Mouse (Mus musculus): ENCODE data around the gene Gm17482.
"Not testable (repeated sequence)": the region's sequence is repeated elsewhere in the genome, so short reads cannot be mapped to it uniquely, and the experiment has no call there.

The Gm17482 gene

DNA sequence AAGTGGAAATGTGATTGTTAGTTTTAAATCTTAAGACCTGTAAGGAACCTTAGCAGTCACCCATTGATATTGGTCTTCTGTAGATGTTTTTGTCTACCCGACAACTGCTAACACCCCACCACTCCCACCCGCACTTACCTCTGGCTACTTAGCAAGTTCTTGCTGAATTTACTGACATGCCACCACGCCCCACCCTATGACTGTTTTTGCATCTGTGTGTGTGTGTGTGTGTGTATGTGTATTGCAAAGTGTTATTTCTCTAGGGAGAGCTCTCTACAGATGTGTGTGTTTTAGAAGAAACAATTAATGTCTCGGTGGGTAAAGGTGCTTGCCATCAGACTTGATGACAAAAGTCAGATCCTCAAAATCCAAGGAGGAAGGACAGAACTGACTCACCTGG lies at the start of gene Gm17482:
Gene Gm17482 (plus strand): TSS at position 301 of the 400 bp plus-strand sequence.
- DNase-seq: no peak

DNA sequence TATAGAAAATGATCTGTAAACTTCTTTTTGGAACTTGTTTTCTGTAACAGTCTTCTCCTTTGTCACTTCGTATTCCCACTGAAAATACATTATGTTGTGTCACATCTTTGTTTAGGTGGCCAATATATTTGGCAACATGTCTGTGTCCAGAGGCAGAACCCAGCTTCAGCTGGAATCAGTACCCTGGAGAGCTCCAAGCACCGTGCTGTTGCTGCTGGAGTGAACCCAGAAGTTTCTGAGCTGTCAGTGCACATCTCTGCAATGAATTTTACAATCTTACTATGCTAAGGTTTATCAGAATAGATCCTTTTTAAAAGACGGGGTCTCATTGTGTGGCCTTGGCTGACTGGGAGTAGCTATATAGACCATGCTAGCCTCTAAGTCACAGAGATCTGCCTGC lies 48.3 kb upstream of the Gm17482 start:
- peak; percentile 80 to 82 for DNase-seq

DNA sequence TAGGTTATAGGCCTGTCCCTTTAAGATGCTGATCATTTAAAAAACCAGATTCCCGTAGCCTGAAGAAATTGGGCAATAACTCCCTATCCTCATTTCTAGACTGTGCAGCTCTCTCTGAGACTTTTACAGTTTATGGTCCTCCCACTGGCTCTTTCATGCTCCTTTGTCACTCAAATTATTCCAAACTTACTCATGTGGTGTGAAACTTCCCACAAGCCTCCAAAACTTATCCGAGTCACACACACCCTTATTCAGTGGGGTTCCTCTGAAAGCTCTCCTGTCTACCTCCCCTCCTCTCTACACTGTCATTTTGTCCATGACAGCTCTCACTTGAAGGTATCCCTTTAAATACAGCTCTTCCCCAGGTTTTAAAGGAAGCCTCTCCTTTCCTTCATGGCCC lies 46.0 kb upstream of the Gm17482 start:
- DNase-seq: no peak

DNA sequence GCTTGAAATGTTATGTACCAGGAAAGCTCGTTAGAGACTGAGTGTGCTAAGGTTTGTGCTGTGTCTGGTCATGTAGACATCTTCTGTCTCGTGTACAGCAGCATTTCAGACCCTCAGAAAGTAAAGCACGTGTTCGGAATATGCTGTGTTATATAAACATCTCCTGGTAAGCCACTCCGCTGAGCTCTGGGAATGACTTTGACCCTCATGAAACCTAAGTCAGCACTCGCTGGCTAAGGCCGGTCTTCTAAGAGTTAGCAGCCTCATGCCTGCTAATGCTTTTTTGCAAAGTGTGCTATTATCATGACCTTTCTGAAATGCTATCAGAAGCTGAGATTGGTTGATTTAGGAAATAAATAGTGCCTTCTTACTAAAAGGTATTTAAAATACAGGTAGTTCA lies 36.0 kb upstream of the Gm17482 start:
- DNase-seq: no peak

DNA sequence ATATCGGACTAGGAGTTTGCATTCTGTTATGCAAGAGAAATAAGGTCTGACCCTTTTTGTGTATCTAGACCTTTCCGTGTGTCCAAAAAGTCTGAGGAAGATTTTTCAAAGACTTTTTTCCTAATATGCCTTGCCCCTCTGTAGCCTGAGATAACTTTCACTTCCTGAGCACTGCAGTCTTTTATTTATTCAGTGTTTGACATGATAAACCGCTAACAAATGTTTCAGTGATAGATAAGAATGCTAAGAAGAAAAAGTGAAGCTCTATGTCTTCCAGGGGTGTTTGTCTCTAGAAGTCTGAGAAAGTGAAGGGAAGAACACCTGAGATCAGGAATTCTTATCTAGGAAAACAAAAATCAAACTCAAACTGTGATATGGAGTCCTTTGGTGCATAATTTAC lies 26.4 kb upstream of the Gm17482 start:
- no peak for DNase-seq

DNA sequence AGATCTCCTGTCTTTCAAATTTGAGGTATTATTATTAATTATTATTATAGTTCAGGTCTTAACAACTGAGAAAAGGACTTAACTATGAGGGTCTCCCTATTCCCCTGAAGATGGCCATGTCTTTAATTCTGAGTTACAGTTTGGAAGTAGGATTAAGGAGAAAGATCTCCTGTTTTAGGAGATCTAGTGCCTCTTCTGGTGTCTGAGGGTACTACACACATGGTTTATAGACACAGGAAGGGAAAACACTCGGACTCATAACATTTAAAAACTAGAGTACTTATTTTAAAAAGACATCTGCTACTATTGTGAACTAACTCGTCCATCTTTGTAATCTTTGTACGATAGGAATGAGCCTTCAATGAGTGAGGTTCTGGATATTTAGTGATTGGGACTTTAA lies 24.1 kb upstream of the Gm17482 start:
- DNase-seq: no peak

DNA sequence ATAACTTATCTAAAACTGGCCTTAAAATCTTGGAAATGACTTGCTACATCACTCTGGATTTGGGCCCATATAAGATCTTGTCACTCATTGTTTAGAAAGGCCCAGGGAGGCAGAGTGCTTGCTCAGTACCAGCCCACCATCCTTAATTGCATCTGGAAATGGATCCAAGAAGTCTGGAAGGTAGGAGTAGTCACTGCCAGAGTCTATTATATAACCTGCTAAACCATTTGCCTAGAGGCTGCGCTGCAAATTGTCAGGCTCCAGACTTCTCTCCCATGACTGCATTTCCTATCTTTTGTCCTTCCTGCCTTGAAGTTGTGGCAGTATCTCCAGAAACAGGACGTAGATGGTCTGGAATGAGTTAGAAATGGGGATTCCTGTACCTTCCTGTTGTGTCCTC lies 17.0 kb upstream of the Gm17482 start:
- DNase-seq: no peak

DNA sequence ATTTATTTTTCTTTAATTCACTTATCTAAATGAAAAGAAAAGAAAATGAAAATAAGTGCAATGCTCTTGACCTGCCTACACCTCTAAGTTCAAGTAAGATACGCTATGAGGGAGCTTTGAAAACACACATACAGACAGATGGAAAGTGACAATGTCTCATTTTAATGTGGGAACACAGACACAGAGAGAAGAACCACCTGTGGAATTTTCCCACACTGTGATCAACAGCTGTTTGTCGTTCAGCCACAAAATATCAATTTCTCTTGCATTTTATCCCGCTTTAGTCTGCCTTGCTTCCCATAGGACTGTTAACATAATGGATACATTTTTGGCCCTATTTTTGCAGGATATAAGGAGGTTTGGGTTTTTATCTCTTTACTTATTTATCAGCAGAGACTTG lies 16.3 kb upstream of the Gm17482 start:
- no peak for DNase-seq

DNA sequence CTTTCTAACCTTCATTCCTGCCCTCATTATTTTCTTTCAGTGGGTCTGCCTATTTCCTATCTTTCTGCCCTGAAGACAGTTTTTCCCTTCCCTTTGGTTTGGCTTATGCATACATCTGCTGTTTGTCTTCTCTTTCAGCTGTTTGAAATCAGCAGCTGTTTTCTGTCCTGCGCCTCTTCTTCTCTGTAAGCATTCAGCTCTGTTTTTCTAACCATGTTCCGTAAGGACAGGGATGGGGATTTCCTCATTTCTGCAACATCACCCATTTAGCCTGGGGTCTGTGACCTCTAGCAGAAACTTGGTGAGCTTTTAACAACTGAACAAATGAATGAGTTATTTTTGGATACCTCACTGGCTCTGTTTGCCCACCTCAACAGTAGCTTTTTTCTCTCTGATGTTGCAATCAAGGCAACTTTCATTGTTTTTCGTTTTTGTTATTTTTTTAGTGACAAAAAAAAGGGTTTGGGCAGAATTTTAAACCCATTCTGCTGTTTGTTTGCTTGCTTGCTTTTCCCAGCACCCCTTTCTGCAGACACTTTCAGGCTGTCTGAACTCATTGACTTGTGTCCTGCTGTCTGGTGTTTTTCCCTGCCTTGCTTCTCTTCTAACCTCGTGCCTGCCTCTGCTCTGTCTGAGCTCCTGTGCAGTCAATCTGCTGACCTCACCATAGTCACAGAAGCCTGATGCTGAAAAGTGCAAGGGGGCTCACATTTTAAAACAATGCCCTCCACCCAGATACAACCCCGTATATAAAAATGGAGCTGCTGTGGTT lies 14.8 kb upstream of the Gm17482 start:
- no peak for DNase-seq

DNA sequence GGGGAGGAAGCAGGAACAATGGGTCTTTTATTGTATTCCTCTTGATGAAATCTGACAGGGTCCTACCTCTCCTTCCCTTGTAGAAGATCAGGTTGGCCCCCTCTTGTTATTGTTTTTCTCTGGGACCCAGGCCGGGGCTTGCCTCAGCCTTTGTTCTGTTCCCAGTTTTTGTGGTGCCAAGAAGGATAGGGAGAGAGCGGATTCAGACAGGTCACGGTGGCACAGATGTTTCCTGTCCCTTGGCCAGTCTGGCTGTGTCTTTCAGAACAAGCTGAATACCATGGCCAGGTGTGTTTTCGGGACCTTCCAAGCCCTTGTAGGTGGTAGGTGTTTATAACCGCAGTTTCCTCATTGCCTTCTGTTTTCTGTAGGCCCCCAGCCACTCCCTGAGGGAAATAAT lies 14.0 kb upstream of the Gm17482 start:
- DNase-seq: peak; percentile 33

DNA sequence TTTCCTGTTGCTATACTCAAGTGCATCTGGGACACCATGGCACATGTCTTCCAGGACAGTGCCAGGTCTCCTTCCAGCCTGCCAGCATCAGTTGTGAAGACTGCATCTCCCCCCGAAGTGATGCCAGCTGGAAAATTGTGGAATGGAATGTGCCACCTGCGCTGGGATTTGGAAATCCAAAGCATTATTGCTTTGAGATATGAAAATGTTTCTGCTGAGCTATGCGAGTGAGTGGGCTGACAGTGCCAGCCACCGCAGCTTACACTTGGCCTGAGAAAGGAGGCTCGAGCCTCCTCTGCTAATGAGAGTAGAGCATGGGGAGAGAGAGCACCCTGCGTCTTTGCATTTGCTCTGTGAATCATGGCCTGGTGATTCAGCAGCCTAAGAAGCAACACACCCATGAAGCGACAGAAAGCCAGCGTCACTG lies 5.9 kb upstream of the Gm17482 start:
- no peak for DNase-seq

DNA sequence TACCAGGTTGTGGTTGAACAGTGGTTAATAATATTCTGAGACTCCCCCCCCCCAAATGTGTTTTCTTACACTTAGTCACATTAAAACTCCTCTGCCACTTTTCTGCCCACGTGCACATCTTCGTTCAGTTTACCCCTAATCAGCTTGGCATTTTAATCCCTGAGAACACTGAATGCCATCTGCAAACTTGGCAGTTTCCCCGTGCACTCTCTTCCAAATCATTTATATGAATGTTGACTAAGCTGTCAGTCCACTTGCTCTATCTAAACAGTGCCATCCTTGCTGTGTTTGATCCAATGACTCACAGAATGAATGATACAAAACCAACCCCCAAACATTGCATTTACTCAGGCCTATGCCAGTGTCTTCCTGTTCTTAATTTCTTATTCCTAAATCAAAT lies 1.6 kb upstream of the Gm17482 start:
- DNase-seq: no peak

DNA sequence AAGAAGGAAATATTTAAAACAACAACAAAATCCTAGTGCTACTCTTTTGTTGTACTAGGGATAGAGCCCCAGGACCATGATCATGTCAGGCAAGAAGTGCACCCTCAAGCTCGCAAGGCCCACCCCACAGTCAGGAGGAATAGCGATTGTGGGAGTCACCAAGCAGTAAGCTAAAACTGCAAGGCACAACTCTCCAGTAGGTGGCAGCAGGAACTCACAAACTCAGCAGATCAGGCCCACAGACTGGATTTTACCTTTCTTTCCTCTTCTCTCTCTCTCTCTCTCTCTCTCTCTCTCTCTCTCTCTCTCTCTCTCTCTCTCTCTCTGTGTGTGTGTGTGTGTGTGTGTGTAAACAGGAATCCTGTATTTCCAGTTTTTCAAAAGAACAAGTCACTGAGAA lies 386 bp downstream of the Gm17482 start:
- peak; percentile 85 to 87 for DNase-seq

DNA sequence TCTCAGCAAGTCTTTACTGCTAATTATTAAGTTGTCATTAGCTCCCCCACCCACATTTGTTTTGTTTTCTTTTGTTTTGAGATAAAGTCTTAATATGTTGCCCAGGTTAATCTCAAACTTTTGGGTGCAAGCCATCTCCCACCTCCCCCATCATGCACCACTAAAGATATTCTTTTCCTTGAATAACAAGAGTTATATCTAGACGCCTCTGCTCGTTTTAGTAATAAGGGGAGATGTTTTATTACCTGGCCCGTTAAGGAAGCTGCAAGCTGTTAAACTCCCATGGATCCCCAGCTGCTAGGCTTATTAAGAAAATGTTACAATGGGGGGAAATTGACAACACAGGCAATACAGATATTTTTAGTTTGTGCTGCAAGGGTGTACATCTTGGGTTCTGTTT lies 3.4 kb downstream of the Gm17482 start:
- DNase-seq: no peak

DNA sequence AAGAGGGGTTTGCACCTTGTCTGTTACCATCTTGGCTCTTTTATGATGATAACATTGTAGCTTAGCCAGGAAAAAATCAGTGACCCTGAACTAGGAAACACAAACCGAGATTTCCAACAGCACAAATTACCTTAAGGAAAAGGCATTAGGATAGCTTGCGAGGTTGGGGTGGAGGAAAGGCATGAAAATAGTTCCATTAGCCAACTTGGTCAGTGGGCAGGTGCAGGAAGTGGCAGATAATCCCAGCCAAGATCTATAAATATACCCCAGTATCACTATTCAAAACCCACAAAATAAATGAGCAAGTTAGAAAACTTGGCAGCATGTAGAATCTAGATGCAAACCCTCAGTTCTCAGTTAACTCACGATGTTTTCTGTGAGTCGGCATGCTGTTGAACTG lies 4.7 kb downstream of the Gm17482 start:
- no peak for DNase-seq

DNA sequence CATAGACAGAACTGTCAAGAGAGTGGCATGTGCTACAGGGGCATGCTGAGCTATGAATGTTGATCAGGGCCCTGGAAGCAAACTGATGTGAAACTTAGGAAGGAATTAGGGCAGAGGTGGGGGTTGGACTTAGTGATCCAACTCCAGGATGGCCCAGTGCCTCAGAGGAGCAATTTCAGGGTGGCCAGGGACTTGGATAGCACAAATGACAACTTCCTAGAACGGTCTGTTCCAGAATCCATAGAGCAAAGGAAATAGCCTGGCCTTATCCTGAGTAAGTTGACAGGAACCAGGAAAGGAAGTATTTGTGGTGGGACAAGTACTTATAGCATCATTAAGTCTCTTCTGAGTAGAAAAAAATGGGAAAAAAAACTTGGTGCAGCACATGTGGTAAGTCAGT lies 5.4 kb downstream of the Gm17482 start:
- DNase-seq: no peak

DNA sequence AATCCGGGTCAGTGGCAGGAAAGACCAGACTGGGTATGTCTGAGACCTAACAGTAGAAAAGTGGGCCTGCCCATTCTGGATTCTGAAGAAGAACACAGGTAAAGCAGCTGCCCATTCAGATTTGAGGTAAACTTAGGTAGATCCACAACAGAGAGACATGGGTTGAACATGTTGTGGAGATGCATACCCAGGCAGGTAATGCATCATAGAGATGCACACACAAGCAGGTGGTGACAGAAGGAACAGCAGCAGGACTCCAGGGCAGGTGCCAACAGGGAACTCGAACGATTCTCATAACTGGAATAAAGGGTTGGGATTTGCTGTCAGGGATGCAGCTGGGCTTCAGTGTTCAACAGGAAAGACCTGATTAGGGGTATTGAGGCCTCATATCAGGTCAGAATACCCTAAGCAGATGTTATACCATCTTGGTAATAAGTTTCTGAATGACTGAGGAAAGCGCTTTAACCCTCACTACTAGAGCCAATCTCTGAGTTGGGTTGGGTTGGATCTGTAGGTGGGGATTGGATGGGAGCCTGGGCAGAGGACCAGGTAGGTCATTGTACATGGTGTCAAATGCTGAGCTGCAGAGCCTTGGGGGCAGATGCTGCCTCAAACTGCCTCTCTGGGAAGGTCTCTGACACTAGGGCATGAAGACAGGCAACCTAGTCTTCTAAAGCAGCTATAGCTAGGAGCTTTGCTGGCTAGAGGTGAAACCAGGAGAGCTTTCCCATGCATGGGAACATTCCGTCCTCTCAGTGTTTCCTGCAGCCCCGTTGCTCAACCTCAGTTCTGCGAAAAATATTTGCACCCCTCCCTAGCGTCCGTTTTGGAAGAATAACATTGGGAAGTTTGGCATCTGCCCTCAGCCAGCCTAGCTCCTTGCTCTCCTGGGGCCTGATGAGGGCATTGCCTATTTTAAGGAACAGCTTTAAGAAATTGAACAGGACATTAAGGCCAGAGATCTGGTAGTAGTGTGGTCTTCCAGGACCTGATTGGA lies 11.2 kb downstream of the Gm17482 start:
- DNase-seq: no peak

DNA sequence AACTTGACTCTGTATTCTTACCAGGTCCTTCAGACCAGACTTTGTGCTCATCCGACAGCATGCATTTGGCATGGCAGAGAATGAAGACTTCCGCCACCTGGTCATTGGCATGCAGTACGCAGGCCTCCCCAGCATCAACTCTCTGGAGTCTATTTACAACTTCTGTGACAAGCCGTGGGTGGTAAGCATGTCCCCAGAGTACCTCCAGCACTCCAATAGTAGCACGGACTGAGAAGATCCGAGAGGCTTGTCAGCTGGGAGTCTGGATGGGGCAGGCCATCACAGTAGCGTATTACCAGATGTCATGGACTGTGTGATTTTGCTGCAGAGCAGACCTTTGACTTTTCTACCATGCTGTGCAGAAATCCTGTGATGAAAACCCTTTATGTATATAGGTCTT lies 12.2 kb downstream of the Gm17482 start:
- no peak for DNase-seq

DNA sequence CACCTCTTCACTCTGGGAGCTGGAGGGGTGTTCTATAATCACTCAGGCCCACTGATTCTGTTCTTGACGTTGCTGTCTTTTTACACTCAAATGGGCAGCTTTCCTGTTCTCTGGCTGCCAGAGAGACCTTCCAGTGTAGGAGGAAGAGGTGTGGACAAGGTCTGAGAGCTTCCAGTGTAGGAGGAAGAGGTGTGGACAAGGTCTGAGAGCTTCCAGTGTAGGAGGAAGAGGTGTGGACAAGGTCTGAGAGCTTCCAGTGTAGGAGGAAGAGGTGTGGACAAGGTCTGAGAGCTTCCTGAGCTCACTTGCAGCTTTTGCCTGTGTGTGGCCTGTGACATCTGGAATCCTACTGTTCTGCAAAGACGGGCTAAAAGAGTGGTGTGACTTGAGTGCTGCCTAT lies 13.3 kb downstream of the Gm17482 start:
- DNase-seq: not testable (repeated sequence)

DNA sequence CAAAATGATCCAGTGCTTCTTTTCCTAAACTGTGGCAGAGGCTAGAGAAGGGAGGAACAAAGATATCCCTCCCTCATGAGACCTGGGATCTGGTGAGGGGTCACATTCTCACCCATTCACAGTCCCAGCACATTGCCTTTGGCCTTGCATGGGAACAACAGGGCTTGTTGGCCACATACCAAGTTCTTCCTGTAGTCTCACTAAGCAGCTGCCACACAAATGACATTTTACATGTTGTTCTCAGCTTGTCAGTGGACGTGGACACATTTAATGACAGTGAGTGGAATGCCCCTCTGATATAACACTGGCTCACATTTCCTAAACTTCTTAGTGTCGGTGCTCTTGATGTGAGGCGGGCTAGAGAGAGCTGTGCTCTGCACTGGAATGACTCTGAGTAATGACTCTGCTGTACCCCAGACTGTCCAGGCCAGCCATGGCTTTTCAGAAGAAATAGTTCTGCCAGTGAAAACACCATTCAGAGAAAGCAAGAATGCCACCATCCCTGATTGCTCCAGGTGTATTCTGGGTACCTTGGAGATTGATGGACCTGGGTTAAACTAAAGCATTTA lies 14.1 kb downstream of the Gm17482 start:
- no peak for DNase-seq

DNA sequence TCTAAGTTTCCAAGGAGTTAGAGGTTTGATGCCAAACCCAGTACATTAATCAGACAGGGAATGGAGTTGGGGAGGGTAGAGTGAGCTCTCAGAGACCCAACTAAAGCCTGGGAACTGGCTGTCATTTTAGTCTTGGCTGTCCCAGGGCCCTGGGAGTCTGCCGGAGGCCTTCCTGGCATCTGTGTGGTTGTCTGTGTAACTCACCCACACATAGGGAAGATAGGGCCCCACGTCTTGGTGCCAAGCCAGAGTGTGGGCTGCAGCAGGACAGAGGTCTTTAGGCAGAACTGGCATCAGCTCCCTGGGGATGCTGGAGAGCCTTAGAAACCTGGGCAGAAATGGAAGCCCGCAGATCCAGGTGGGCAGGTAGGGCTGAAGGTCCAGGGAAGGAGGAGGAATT lies 14.8 kb downstream of the Gm17482 start:
- DNase-seq: no peak

DNA sequence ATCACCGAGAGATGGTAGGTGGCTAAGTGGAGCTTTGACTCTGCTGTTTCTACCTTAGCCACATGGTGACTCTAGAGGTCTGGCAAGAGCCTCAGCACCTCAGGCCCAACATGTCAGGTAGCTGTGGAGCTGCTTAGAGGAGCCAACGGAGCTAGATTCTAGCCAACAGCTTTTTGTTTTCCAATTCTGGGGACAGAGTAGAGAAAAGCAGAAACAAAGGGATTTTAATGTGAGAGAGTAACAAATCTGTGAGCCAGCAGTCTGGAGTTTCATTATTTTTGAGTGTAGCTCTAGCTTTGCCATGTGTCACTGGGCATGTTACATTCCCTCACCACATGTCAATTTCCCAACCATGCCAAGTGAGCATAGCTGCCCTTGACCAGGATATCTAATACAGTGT lies 17.1 kb downstream of the Gm17482 start:
- no peak for DNase-seq

DNA sequence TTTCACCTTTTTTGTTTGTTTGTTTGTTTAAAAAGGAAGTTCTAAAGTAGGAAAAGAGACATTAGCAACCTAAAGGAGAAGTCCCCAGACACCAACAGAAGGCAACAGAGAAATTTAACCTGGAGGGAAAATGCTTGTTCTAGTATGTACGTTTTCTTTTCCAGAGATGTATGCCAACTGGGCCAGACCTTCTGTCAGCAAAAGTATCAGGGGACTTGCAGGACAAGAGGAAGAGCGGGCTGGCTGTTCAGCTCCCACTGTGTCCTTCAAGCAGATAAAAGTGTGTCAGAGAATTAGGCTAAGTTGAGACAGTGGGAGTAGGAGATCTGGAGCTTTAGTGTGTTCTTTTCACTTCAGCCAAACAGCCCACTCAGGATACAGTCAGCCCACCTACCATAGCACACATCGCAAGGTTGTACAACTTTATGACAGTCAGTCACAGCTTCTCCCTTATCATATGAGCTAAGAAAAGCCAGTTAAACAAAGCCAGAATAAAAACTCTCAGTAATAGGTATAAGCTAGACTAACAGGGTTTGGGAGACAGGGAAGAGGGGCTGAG lies 18.4 kb downstream of the Gm17482 start:
- no peak for DNase-seq
